Mouse (Mus musculus) midbrain, embryonic 15.5 days (tissue): ENCODE measurements around the gene Kit. TPM values are rescaled to one million over a fixed set of nuclear protein-coding genes. Genes with fewer than 3 reads are reported as not detected.
A peak's percentile ranks its signal among the peaks of the same experiment; 100 is the strongest.

ENCODE experiments used
- ATAC-seq: fragments of 200-750 bp; cut with Nextera tagmentation; replicated peaks from 2 replicates; pipeline ENCODE4 v1.8.0; 2017; ENCODE audit warnings: moderate TSS enrichment
- H3K27ac ChIP-seq: fragments of 300-500 bp; sonication (generic); 2 replicates; pipeline ENCODE4 v1.5.1; 2015; ENCODE audit warnings: mild to moderate bottlenecking, inconsistent platforms
- H3K27me3 ChIP-seq: fragments of 300-500 bp; sonication (generic); replicated peaks from 2 replicates; pipeline ENCODE4 v1.6.1; 2015; ENCODE audit warnings: inconsistent platforms
- H3K36me3 ChIP-seq: fragments of 300-500 bp; sonication (generic); replicated peaks from 2 replicates; pipeline ENCODE4 v1.6.1; 2015; ENCODE audit warnings: inconsistent platforms
- H3K4me1 ChIP-seq: fragments of 300-500 bp; sonication (generic); 2 replicates; pipeline ENCODE4 v1.6.1; 2015; ENCODE audit warnings: inconsistent platforms
- H3K4me2 ChIP-seq: fragments of 300-500 bp; sonication (generic); 2 replicates; pipeline ENCODE4 v1.6.1; 2015; ENCODE audit warnings: inconsistent platforms, mild to moderate bottlenecking, moderate library complexity
- H3K4me3 ChIP-seq: fragments of 300-500 bp; sonication (generic); 2 replicates; pipeline ENCODE4 v1.5.1; 2015; ENCODE audit warnings: mild to moderate bottlenecking, inconsistent platforms
- H3K9ac ChIP-seq: fragments of 300-500 bp; sonication (generic); 2 replicates; pipeline ENCODE4 v1.6.1; 2015; ENCODE audit warnings: mild to moderate bottlenecking, inconsistent platforms
- H3K9me3 ChIP-seq: fragments of 300-500 bp; sonication (generic); 2 replicates; pipeline ENCODE4 v1.6.1; 2016; ENCODE audit warnings: inconsistent platforms
- WGBS: fragments of 180-500 bp; shearing (Covaris S2); methylation state at CpG from one replicate; pipeline ENCODE4 v1.1.7; 2015; ENCODE audit warnings: mixed read lengths; 5-methylcytosine and 5-hydroxymethylcytosine counted together
- polyA plus RNA-seq: library from polyadenylated mRNA; unstranded; fragments of >200 nt; fragmentation: Nextera tagmentation; extraction: Ambion mirVana; gene quantifications from 2 replicates; pipeline ENCODE4 v1.2.1, GENCODE M21; 2015

Kit gene
- polyA plus RNA-seq, 1 experiment from 2014 or later: 44.0 TPM

- ATAC-seq: no peak
- WGBS: 75% methylated on average over 10 of the region's 10 CpGs
- H3K4me3 ChIP-seq: no peak overlapping the region
- H3K4me1 ChIP-seq: peaks cover 30% of the 10 kb centered on the region
- H3K27ac ChIP-seq: no peak overlapping the region
- no peak overlapping the region for H3K9ac ChIP-seq
- no peak overlapping the region for H3K4me2 ChIP-seq
- no peaks in the 10 kb centered on the region for H3K27me3 ChIP-seq
- H3K36me3 ChIP-seq: no peaks in the 10 kb centered on the region
- H3K9me3 ChIP-seq: no peaks in the 10 kb centered on the region
Observed at GRCm38 (mm10) chr5:75595319-75595718, 20.6 kb downstream of the Kit start.

GRCm38 (mm10) chr5:75596211-75596610 lies 21.5 kb downstream of the Kit start:
- no peaks in the 10 kb centered on the region for H3K9me3 ChIP-seq
- H3K27me3 ChIP-seq: no peaks in the 10 kb centered on the region
- 65% methylated on average over 14 of the region's 14 CpGs for WGBS
- H3K4me3 ChIP-seq: no peak overlapping the region
- H3K9ac ChIP-seq: no peak overlapping the region
- no peak for ATAC-seq
- no peaks in the 10 kb centered on the region for H3K36me3 ChIP-seq
- H3K4me2 ChIP-seq: no peak overlapping the region
- peaks cover 25% of the 10 kb centered on the region for H3K4me1 ChIP-seq
- H3K27ac ChIP-seq: no peak overlapping the region

- Histone ChIP-seq H3K27me3 (no peaks in the 10 kb centered on the region), H3K9ac (no peak overlapping the region), H3K4me1 (peaks cover 16% of the 10 kb centered on the region; the same call in 1 of the 2 replicates), H3K4me2 (no peak overlapping the region), H3K4me3 (no peak overlapping the region), H3K36me3 (no peaks in the 10 kb centered on the region), H3K9me3 (no peaks in the 10 kb centered on the region), H3K27ac (no peak overlapping the region)
- ATAC-seq: no peak
- WGBS: 82% methylated on average over 2 of the region's 2 CpGs
Observed at GRCm38 (mm10) chr5:75597316-75597715, 22.6 kb downstream of the Kit start.

- H3K27ac ChIP-seq: no peak overlapping the region
- H3K36me3 ChIP-seq: no peaks in the 10 kb centered on the region
- H3K27me3 ChIP-seq: no peaks in the 10 kb centered on the region
- no peak overlapping the region for H3K9ac ChIP-seq
- ATAC-seq: no peak
- no peak overlapping the region for H3K4me3 ChIP-seq
- no peaks in the 10 kb centered on the region for H3K9me3 ChIP-seq
- WGBS: 92% methylated on average over 13 of the region's 13 CpGs
- no peak overlapping the region for H3K4me2 ChIP-seq
- peaks cover 16% of the 10 kb centered on the region; the same call in 1 of the 2 replicates for H3K4me1 ChIP-seq
Observed at GRCm38 (mm10) chr5:75598491-75598890, 23.8 kb downstream of the Kit start.

- WGBS: 72% methylated on average over 6 of the region's 6 CpGs
- Histone ChIP-seq H3K27me3 (no peaks in the 10 kb centered on the region), H3K27ac (no peak overlapping the region), H3K9me3 (no peaks in the 10 kb centered on the region), H3K9ac (no peak overlapping the region), H3K4me1 (peaks cover 11% of the 10 kb centered on the region; the same call in 1 of the 2 replicates), H3K4me2 (no peak overlapping the region), H3K4me3 (no peak overlapping the region), H3K36me3 (no peaks in the 10 kb centered on the region)
- ATAC-seq: no peak
Observed at GRCm38 (mm10) chr5:75599991-75600390, 25.3 kb downstream of the Kit start.

- Histone ChIP-seq H3K4me1 (peaks cover 12% of the 10 kb centered on the region; the same call in 1 of the 2 replicates), H3K4me3 (no peak overlapping the region), H3K9ac (no peak overlapping the region), H3K9me3 (no peaks in the 10 kb centered on the region), H3K27me3 (no peaks in the 10 kb centered on the region), H3K4me2 (no peak overlapping the region), H3K36me3 (no peaks in the 10 kb centered on the region), H3K27ac (no peak overlapping the region)
- no peak for ATAC-seq
- 58% methylated on average over 9 of the region's 9 CpGs for WGBS
Observed at GRCm38 (mm10) chr5:75604238-75604637, 29.5 kb downstream of the Kit start.

- H3K27me3 ChIP-seq: no peaks in the 10 kb centered on the region
- H3K4me1 ChIP-seq: peaks cover 12% of the 10 kb centered on the region; the same call in 1 of the 2 replicates
- 71% methylated on average over 14 of the region's 14 CpGs for whole genome bisulfite sequencing
- ATAC-seq: no peak
- no peak overlapping the region for H3K4me3 ChIP-seq
- no peak overlapping the region for H3K27ac ChIP-seq
- H3K9ac ChIP-seq: no peak overlapping the region
- H3K9me3 ChIP-seq: no peaks in the 10 kb centered on the region
- H3K36me3 ChIP-seq: no peaks in the 10 kb centered on the region
- no peak overlapping the region for H3K4me2 ChIP-seq
Observed at GRCm38 (mm10) chr5:75606898-75607297, 32.2 kb downstream of the Kit start.

GRCm38 (mm10) chr5:75607971-75608370 lies 33.3 kb downstream of the Kit start:
- H3K9ac ChIP-seq: no peak overlapping the region
- no peaks in the 10 kb centered on the region for H3K9me3 ChIP-seq
- no peaks in the 10 kb centered on the region for H3K36me3 ChIP-seq
- H3K4me1 ChIP-seq: peaks cover 12% of the 10 kb centered on the region; the same call in 1 of the 2 replicates
- 71% methylated on average over 12 of the region's 12 CpGs for WGBS
- H3K4me3 ChIP-seq: no peak overlapping the region
- no peak overlapping the region for H3K4me2 ChIP-seq
- no peak for ATAC-seq
- H3K27ac ChIP-seq: peak overlapping the region; percentile 20; the same call in 1 of the 2 replicates
- no peaks in the 10 kb centered on the region for H3K27me3 ChIP-seq

- Histone ChIP-seq H3K27me3 (no peaks in the 10 kb centered on the region), H3K9me3 (no peaks in the 10 kb centered on the region), H3K4me3 (no peak overlapping the region), H3K9ac (no peak overlapping the region), H3K4me2 (no peak overlapping the region), H3K36me3 (no peaks in the 10 kb centered on the region), H3K27ac (no peak overlapping the region), H3K4me1 (peaks cover 10% of the 10 kb centered on the region; the same call in 1 of the 2 replicates)
- WGBS: 11% methylated on average over 1 of the region's 1 CpGs
- ATAC-seq: no peak; the same call in 1 of the 2 replicates
Observed at GRCm38 (mm10) chr5:75612380-75612779, 37.7 kb downstream of the Kit start.

- Histone ChIP-seq H3K4me2 (no peak overlapping the region), H3K27ac (no peak overlapping the region), H3K4me1 (peaks cover 4% of the 10 kb centered on the region; the same call in 1 of the 2 replicates), H3K36me3 (no peaks in the 10 kb centered on the region), H3K4me3 (no peak overlapping the region), H3K9me3 (no peaks in the 10 kb centered on the region), H3K27me3 (no peaks in the 10 kb centered on the region), H3K9ac (no peak overlapping the region)
- no peak for ATAC-seq
- 85% methylated on average over 4 of the region's 4 CpGs for WGBS
Observed at GRCm38 (mm10) chr5:75612926-75613325, 38.2 kb downstream of the Kit start.

GRCm38 (mm10) chr5:75615000-75615571 lies 40.4 kb downstream of the Kit start:
- Histone ChIP-seq H3K9ac (no peak overlapping the region), H3K9me3 (no peaks in the 10 kb centered on the region), H3K27ac (no peak overlapping the region), H3K4me1 (no peaks in the 10 kb centered on the region), H3K4me3 (no peak overlapping the region), H3K36me3 (no peaks in the 10 kb centered on the region), H3K4me2 (no peak overlapping the region), H3K27me3 (no peaks in the 10 kb centered on the region)
- no peak for ATAC-seq
- WGBS: 71% methylated on average over 11 of the region's 11 CpGs

GRCm38 (mm10) chr5:75615624-75616023 lies 40.9 kb downstream of the Kit start:
- no peak overlapping the region for H3K9ac ChIP-seq
- H3K4me3 ChIP-seq: no peak overlapping the region
- H3K36me3 ChIP-seq: peaks cover under 1% of the 10 kb centered on the region; the same call in 1 of the 2 replicates
- H3K27me3 ChIP-seq: no peaks in the 10 kb centered on the region
- no peak overlapping the region for H3K27ac ChIP-seq
- no peaks in the 10 kb centered on the region for H3K4me1 ChIP-seq
- 94% methylated on average over 8 of the region's 8 CpGs for WGBS
- no peak overlapping the region for H3K4me2 ChIP-seq
- no peaks in the 10 kb centered on the region for H3K9me3 ChIP-seq
- ATAC-seq: no peak

- no peak overlapping the region for H3K4me2 ChIP-seq
- H3K36me3 ChIP-seq: peaks cover 9% of the 10 kb centered on the region; the same call in 1 of the 2 replicates
- no peaks in the 10 kb centered on the region for H3K9me3 ChIP-seq
- H3K9ac ChIP-seq: no peak overlapping the region
- H3K4me3 ChIP-seq: no peak overlapping the region
- peaks cover 7% of the 10 kb centered on the region; the same call in 1 of the 2 replicates for H3K4me1 ChIP-seq
- WGBS: 93% methylated on average over 4 of the region's 4 CpGs
- ATAC-seq: no peak
- no peaks in the 10 kb centered on the region for H3K27me3 ChIP-seq
- H3K27ac ChIP-seq: no peak overlapping the region
Observed at GRCm38 (mm10) chr5:75622401-75622800, 47.7 kb downstream of the Kit start.
